Mouse (Mus musculus) cerebellum, adult 9-11 months (tissue): ENCODE results near the gene Wdr43.
A peak's percentile ranks its signal among the peaks of the same experiment; 100 is the strongest.
"Not testable (repeated sequence)": the region's sequence is repeated elsewhere in the genome, so short reads cannot be mapped to it uniquely, and the experiment has no call there.

ENCODE experiments used
- DNase-seq: peaks from one replicate; pipeline ENCODE4 v3.0.0; 2022

The Wdr43 gene

DNA sequence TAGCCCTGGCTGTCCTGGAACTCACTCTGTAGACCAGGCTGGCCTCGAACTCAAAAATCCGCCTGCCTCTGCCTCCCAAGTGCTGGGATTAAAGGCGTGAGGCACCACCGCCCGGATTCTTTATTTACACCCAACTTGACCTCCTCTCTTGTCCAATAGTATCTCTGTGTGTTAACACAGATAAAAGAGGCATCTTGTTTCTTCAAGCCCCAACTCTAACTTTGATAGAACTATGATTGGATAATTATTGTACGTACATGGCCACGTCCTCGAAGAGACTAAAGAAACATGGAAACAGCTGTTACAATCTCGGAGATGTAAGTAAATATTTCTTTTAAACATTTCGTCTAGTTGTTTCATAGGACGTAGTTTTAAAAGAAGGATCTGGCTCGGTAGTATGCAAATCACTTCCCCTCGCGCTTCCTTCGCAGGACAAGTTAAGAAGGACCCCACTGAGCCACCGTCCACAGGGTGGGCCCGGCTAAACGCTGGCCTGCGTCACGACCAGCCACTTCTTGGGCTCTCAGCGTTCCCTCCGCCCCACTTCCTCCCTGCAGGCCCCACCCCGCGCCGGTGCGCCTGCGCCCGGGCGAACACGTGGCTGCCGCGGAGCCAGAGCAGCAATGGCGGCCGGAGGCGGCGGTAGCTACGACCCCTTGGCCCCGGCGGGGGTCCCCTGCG is at the start of gene Wdr43:
Gene Wdr43, plus strand, starts transcription at position 258 of the 681 bp plus-strand sequence.
- DNase-seq: peak; percentile 96

DNA sequence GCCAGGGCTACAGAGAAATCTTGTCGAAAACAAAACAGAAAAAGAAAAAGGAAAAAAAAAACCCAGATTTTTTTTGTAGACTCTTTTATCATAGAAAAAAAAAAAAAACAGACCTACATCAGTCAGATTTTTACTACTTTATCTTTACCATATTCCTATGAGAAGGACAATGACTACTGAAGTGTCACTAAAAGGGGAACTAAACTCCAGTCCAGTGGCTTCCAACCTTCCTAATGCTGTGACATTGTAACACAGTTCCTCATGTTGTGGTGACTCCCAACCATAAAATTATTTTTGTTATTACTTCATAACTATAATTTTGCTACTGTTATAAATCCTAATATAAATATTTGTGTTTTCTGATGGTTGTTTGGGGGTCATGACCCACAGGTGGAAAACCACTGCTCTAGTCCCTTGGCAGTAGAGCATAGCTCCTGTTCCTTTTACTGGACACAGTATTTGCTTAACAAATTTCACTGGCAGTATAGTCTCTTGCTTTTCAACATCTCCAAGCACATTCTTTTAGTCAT is 36.5 kb upstream of the Wdr43 start:
- no peak for DNase-seq

GRCm38 (mm10) chr17:71597881-71598658 is 17.6 kb upstream of the Wdr43 start:
- peak; percentile 26 for DNase-seq

- DNase-seq: peak; percentile 95
Measured at GRCm38 (mm10) chr17:71598659-71599554, 16.8 kb upstream of the Wdr43 start.

- no peak for DNase-seq
Measured at GRCm38 (mm10) chr17:71616319-71617032, 781 bp downstream of the Wdr43 start.

- no peak for DNase-seq
Measured at GRCm38 (mm10) chr17:71617033-71617362, 1.3 kb downstream of the Wdr43 start.

DNA sequence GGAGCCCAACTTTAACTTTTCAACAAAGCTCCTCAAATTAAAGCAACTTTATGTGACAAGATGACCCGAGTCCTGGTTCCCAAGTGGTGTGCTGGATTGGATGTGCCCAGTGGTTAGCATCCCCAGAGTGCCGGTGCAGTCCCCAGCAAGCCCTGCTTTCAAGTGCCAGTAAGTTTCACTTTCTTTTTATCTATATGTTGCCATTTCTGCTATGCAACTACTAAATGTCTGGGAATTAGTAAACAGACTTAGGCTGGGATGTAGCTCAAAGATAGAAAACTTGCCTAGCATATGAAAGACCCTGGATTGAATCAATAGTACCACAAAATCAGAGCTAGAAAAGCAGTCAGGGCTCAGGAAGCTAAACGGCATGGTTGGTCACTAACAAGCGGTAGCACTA is 2.3 kb downstream of the Wdr43 start:
- no peak for DNase-seq

DNA sequence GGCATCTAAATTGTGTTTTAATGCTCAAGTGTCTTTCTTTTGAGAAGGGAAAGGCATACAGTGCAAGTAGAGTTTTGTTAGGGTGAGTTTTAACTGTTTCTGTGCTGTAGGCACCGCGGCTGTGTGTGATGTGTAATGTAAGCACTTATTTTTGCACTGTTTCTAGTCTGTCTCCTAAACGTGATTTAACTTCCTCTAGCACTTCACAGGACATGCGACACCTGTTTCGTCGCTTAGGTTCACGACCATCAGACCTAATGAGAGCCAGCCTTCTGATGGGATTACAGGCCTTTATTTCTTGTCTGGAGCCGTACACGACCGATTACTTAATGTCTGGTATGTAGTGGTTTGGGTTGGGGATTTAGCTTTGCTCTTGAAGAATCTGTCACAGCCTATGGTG is 16.1 kb downstream of the Wdr43 start:
- DNase-seq: no peak

GRCm38 (mm10) chr17:71633350-71633749 is 17.7 kb downstream of the Wdr43 start:
- peak; percentile 73 for DNase-seq

- no peak for DNase-seq
Measured at GRCm38 (mm10) chr17:71636786-71637185, 21.1 kb downstream of the Wdr43 start.

DNA sequence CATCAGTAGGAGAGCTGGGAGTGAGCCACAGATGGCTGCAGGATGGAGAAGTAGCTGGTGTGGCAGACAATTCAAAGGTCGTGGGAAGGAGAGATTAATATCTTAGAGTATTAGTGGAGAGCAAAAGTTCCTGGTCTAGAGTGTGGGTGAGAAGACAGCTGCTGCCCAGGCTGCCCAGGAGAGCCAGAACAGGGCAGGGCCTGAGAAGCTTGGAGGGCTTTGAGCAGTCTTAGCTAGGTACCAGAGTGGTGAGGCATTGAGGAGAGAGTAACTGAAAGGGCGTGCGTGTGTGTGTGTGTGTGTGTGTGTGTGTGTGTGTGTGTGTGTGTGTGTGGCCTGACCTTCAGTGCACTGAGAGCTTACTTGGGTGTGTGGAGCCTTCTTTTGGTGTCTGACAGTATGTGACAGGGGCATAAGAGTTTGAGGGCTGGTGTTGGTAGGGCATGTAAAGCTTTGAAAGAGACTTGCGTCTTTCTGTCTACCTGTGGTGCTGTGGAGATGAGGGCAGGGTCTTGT is 22.1 kb downstream of the Wdr43 start:
- DNase-seq: no peak

- DNase-seq: not testable (repeated sequence)
Measured at GRCm38 (mm10) chr17:71639056-71639455, 23.4 kb downstream of the Wdr43 start.

- peak; percentile 36 for DNase-seq
Measured at GRCm38 (mm10) chr17:71640421-71641085, 24.9 kb downstream of the Wdr43 start.

DNA sequence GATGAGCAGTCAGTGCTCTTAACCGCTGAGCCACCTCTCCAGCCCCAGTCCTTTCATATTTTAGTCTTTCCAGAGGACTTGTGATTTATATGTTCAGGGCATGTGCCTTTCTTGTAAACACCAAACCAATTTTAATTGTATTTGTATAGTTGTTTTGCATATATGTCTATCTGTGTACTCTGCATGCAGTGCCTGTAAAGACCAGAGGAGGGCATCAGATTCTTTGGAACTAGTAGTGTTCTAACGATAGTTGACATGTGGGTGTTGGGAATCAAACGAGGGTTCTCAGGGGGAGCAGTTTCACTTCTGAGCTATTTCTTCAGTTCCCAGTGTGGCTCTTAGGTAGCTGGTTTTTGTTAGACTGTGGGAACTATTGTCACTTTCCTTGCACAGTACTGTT is 26.5 kb downstream of the Wdr43 start:
- DNase-seq: no peak

DNA sequence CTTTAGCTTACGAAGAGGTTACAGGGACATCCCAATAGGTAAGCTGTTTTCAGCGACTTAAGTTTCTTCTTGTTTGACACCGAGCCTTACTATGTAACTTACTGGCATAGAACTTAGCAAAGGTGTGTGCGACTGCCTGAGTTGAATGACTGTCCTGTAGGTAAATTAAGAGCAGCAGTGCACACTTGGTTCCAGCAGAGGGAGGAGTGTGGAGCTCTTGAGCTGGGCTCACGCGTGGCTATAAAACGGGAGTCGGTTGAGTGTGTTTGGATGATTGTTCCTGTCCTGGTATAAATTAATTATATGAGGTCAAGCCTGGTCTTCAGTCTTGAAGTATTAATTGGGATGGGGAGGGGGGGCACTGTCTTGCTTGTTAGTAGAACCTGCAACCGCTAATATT is 34.3 kb downstream of the Wdr43 start:
- no peak for DNase-seq

- no peak for DNase-seq
Measured at GRCm38 (mm10) chr17:71652495-71652894, 36.8 kb downstream of the Wdr43 start.

GRCm38 (mm10) chr17:71652934-71653333 is 37.2 kb downstream of the Wdr43 start:
- no peak for DNase-seq

DNA sequence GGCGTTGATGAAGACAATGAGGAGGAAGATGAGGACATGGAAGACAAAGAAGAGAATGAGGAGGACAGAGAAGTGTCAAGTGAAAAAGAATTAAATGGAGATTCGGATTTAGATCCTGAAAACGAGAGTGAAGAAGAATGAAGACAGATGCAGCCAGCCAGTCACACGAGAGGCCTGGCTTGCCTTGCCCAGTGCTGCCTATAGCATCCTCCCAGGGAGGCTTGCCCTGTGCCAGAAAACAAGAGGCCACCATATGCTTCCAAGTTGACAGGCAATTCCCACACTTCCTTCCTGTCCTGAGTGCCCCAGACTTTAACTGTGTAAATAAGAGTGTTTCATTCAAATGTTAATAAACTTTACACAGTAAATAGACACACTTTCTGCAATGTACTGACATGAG is 41.8 kb downstream of the Wdr43 start:
- peak; percentile 68 for DNase-seq

- DNase-seq: no peak
Measured at GRCm38 (mm10) chr17:71658666-71659065, 43.0 kb downstream of the Wdr43 start.

GRCm38 (mm10) chr17:71660390-71660789 is 44.7 kb downstream of the Wdr43 start:
- DNase-seq: no peak

DNA sequence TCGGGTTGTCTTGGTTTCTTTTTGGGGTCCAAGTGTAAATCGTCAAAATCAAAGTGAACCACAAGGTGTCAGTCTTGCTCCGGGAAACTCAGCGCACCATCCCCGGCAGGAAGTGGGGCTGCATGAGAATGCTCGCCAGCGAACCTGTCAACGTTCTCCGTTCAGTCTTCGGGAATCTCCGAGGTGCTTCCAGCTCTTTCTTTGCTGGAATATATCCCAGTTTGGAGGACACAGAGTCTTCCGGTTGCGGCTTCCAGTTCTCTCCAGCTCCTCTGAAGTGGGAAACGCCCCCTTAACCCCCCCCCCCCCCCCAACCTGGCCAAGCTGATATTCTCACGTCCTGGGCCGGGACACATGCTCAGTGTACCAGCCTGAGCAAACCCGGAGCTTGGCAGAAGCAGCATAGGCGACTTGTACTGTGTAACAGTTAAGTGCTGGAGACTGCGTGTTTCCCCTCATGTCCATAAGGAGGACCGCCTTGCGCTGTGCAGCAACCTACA is 47.1 kb downstream of the Wdr43 start:
- DNase-seq: peak; percentile 60

GRCm38 (mm10) chr17:71663491-71663890 is 47.8 kb downstream of the Wdr43 start:
- DNase-seq: no peak
